Comparison of ENCODE assay signal across 32 mouse cellular contexts in genomic region chr1:127236396-127236795, GRCm38 (mm10). TPM values are rescaled to one million over a fixed set of nuclear protein-coding genes. Genes with fewer than 3 reads are reported as not detected.
DNase-seq lines count a peak whose midpoint lies in the region; ATAC-seq and TF ChIP-seq lines count a peak whose summit lies in the region.
"Had no signal": no experiment of that assay in that cellular context is flagged by ENCODE, and none has a peak within 500 bp of the region (broad histone marks: within the 10 kb centered on the region; RNA-seq: fewer than 3 reads in every experiment).

No protein-coding gene starts in this region.

- H3K4me3 ChIP-seq in midbrain, embryonic 11.5 days (ENCODE audit: low read depth, low read length): no peak overlapping the region
- no peak overlapping the region for H3K4me3 ChIP-seq in midbrain, embryonic 10.5 days
- no peak overlapping the region for H3K4me3 ChIP-seq in intestine, postnatal 0 days (ENCODE audit: low read depth, low read length)
- H3K4me3 ChIP-seq: embryonic facial prominence, embryonic 10.5 days; embryonic facial prominence, embryonic 13.5 days; erythroblast, embryonic 14.5 days; forebrain, embryonic 12.5 days; forebrain, embryonic 15.5 days; heart, embryonic 12.5 days; heart, embryonic 15.5 days; hindbrain, embryonic 10.5 days; hindbrain, embryonic 13.5 days; intestine, embryonic 15.5 days had no signal

- 81% methylated on average over 8 of the region's 8 CpGs for WGBS in midbrain, embryonic 11.5 days
- WGBS in midbrain, embryonic 10.5 days: 87% methylated on average over 8 of the region's 8 CpGs
- WGBS in intestine, postnatal 0 days: 69% methylated on average over 8 of the region's 8 CpGs

- peak; percentile 61 for DNase-seq in midbrain, embryonic 11.5 days (ENCODE audit: low spot score, missing footprints)
- DNase-seq in midbrain, embryonic 10.5 days (ENCODE audit: low spot score): no peak
- DNase-seq in ES-CJ7 (ENCODE audit: low read depth, low spot score) (peak; percentile 51), ZHBTc4 (ENCODE audit: low read depth, low spot score) (peak; percentile 73)
- no peak for DNase-seq in left cerebral cortex, adult 9 months (ENCODE audit: low spot score in 2 of 2)
- no peak for DNase-seq in cerebellum, adult 9-10 months
- DNase-seq: adrenal gland, adult 2 months; adrenal gland, postnatal 14 days; cerebellum, adult 11 months; cerebellum, adult 2 months; cerebellum, postnatal 10 days; cerebellum, postnatal 36 days; embryo, embryonic 11 days; gastrocnemius, postnatal 10 days; gastrocnemius, postnatal 36 days; heart, postnatal 10 days; heart, postnatal 36 days had no signal

- H3K27me3 ChIP-seq in midbrain, embryonic 11.5 days (ENCODE audit: control insufficient read depth, insufficient read depth, low read length): no peaks in the 10 kb centered on the region
- H3K27me3 ChIP-seq in midbrain, embryonic 10.5 days (ENCODE audit: low read depth, poor library complexity, severe bottlenecking): no peaks in the 10 kb centered on the region
- H3K27me3 ChIP-seq in intestine, postnatal 0 days (replicated peaks; ENCODE audit: control insufficient read depth, insufficient read depth, low read length): no peaks in the 10 kb centered on the region
- H3K27me3 ChIP-seq: embryonic facial prominence, embryonic 13.5 days; forebrain, embryonic 12.5 days; forebrain, embryonic 15.5 days; heart, embryonic 12.5 days; heart, embryonic 15.5 days; hindbrain, embryonic 13.5 days; intestine, embryonic 15.5 days; Patski had no signal

- no peak for ATAC-seq in midbrain, embryonic 11.5 days (ENCODE audit: low FRiP score)
- no peak for ATAC-seq in intestine, postnatal 0 days
- ATAC-seq: CD4-positive, CD25-positive, alpha-beta regulatory T cell, adult 4 months; forebrain, embryonic 15.5 days; hindbrain, embryonic 16.5 days; intestine, embryonic 15.5 days; Patski had no signal

- H3K4me1 ChIP-seq in midbrain, embryonic 11.5 days (ENCODE audit: control insufficient read depth, insufficient read depth, low read length): peaks cover 8% of the 10 kb centered on the region
- peaks cover 36% of the 10 kb centered on the region for H3K4me1 ChIP-seq in midbrain, embryonic 10.5 days
- H3K4me1 ChIP-seq in intestine, postnatal 0 days (replicated peaks; ENCODE audit: control insufficient read depth, insufficient read depth, low read length): peaks cover 19% of the 10 kb centered on the region

- H3K36me3 ChIP-seq in midbrain, embryonic 11.5 days (ENCODE audit: control insufficient read depth, insufficient read depth, low read length): no peaks in the 10 kb centered on the region
- no peaks in the 10 kb centered on the region for H3K36me3 ChIP-seq in midbrain, embryonic 10.5 days
- no peaks in the 10 kb centered on the region for H3K36me3 ChIP-seq in intestine, postnatal 0 days (ENCODE audit: control insufficient read depth, insufficient read depth)
- H3K36me3 ChIP-seq: embryonic facial prominence, embryonic 10.5 days; embryonic facial prominence, embryonic 13.5 days; forebrain, embryonic 12.5 days; forebrain, embryonic 15.5 days; G1E; heart, embryonic 12.5 days; heart, embryonic 15.5 days; hindbrain, embryonic 10.5 days; hindbrain, embryonic 13.5 days; intestine, embryonic 15.5 days had no signal

- no peak overlapping the region for H3K27ac ChIP-seq in midbrain, embryonic 11.5 days (ENCODE audit: low read depth, low read length)
- H3K27ac ChIP-seq in midbrain, embryonic 10.5 days (replicated peaks): no peak overlapping the region
- no peak overlapping the region for H3K27ac ChIP-seq in intestine, postnatal 0 days (ENCODE audit: low read depth, low read length)
- H3K27ac ChIP-seq: embryonic facial prominence, embryonic 10.5 days; embryonic facial prominence, embryonic 13.5 days; forebrain, embryonic 12.5 days; forebrain, embryonic 15.5 days; heart, embryonic 15.5 days; hindbrain, embryonic 10.5 days; hindbrain, embryonic 13.5 days; intestine, embryonic 15.5 days had no signal

- H3K9me3 ChIP-seq in midbrain, embryonic 11.5 days (ENCODE audit: control insufficient read depth, low read length): no peaks in the 10 kb centered on the region
- no peaks in the 10 kb centered on the region for H3K9me3 ChIP-seq in midbrain, embryonic 10.5 days (replicated peaks)
- no peaks in the 10 kb centered on the region for H3K9me3 ChIP-seq in intestine, postnatal 0 days (ENCODE audit: control insufficient read depth)
- H3K9me3 ChIP-seq: embryonic facial prominence, embryonic 10.5 days; embryonic facial prominence, embryonic 13.5 days; forebrain, embryonic 12.5 days; forebrain, embryonic 15.5 days; heart, embryonic 12.5 days; heart, embryonic 15.5 days; hindbrain, embryonic 10.5 days; hindbrain, embryonic 13.5 days; intestine, embryonic 15.5 days had no signal

- H3K9ac ChIP-seq in midbrain, embryonic 11.5 days (ENCODE audit: low read length): no peak overlapping the region
- H3K9ac ChIP-seq in intestine, postnatal 0 days (ENCODE audit: low read depth, low read length): no peak overlapping the region
- H3K9ac ChIP-seq: embryonic facial prominence, embryonic 13.5 days; forebrain, embryonic 12.5 days; forebrain, embryonic 15.5 days; heart, embryonic 12.5 days; heart, embryonic 15.5 days; hindbrain, embryonic 13.5 days; intestine, embryonic 15.5 days had no signal

- no peak overlapping the region for H3K4me2 ChIP-seq in midbrain, embryonic 11.5 days
- H3K4me2 ChIP-seq in intestine, postnatal 0 days (replicated peaks; ENCODE audit: low read depth): no peak overlapping the region
- H3K4me2 ChIP-seq: embryonic facial prominence, embryonic 13.5 days; forebrain, embryonic 12.5 days; forebrain, embryonic 15.5 days; heart, embryonic 12.5 days; heart, embryonic 15.5 days; hindbrain, embryonic 13.5 days; intestine, embryonic 15.5 days had no signal

- no peak for TF ChIP-seq CTCF in intestine, postnatal 0 days (IDR thresholded peaks at IDR 0.05; ENCODE audit: low read depth)

RNA-seq across cellular contexts. Expression of gene Mgat5, which starts 31.6 kb away (rescaled TPM):
- 6.9 and 7.9 TPM in 2 replicates for polyA plus RNA-seq in midbrain, embryonic 11.5 days (2014; fragmentation: Nextera tagmentation; extraction: Ambion mirVana)
- 4.0 and 6.1 TPM in 2 replicates for polyA plus RNA-seq in midbrain, embryonic 10.5 days (2016; fragmentation: Nextera tagmentation; extraction: Ambion mirVana)
- polyA plus RNA-seq in intestine, postnatal 0 days (2015; fragmentation: Nextera tagmentation; extraction: Ambion mirVana): 4.1 and 4.5 TPM in 2 replicates
- polyA plus RNA-seq: G1E had no signal

Comparison
In these comparisons a context has a peak if more than half of its experiments do, and no peak if none do; other contexts are left out.
1. DNase-seq: peak in midbrain, embryonic 11.5 days (single experiment), ES-CJ7 (single experiment) and ZHBTc4 (single experiment); none in midbrain, embryonic 10.5 days (single experiment), left cerebral cortex, adult 9 months (0 of 2) and cerebellum, adult 9-10 months (single experiment).